Mouse (Mus musculus): ENCODE results near the gene Kcnrg. TPM values are rescaled to one million over a fixed set of nuclear protein-coding genes. Genes with fewer than 3 reads are reported as not detected.
"Not testable (repeated sequence)": the region's sequence is repeated elsewhere in the genome, so short reads cannot be mapped to it uniquely, and the experiment has no call there.

The Kcnrg gene
- 0.19 TPM in 1 of 3 replicates, not detected in the others for total RNA-seq (2017)

DNA sequence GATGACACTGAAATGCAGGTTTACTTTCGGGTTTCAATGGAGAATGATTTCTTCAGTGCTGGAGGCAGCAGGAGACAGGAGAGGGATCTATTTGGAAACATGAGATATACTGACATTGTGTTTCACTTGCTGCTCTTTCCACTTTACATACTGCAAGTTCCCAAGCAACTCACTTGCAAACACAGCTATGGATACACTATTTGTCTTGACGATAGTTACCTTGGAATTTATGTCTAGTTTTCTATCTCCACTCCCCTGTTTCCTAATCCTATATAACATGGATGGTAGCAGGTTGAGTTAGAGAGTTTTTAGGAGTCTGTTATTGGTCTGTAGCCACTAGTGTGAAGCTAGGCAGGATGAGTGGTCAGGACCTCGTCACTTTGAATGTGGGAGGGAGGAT lies at the start of gene Kcnrg:
Gene Kcnrg, plus strand, starts transcription at position 301 of the 400 bp plus-strand sequence.
- no peak for ATAC-seq (replicated peaks; ENCODE audit: insufficient number of reproducible peaks, low FRiP score, low TSS enrichment, poor library complexity, severe bottlenecking)

DNA sequence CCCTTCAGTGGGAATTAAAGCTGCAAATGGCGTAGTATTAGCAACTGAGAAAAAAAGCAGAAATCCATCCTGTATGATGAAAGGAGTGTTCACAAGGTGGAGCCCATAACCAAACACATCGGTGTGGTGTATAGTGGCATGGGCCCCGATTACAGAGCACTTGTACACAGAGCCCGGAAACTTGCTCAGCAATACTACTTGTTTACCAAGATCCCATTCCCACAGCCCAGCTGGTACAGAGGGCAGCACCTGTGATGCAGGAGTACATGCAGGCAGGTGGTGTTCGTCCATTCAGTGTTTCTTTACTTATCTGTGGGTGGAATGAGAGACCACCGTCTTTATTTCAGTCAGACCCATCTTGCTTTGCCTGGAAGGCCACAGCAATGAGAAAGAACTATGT lies 48.4 kb upstream of the Kcnrg start:
- ATAC-seq (replicated peaks; ENCODE audit: insufficient number of reproducible peaks, low FRiP score, low TSS enrichment, poor library complexity, severe bottlenecking): no peak

DNA sequence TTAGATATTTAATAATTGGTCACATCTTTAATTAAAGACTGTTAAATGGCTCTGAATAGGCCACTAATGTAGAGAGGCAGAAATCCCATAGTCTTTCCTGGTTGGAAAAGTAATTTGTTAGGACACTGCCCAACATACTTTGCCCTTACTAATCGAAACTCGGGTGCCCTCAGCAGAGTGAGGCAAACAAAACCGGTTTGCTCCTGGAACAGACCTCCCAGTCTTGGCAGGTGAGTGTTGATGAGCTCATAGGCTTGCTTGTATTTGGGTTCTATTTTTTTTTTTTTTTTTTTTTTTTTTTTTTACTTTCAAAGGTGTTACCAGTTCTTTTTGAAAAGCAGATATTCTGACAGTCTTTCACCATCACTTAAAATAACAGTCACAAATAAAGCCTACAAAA lies 47.4 kb upstream of the Kcnrg start:
- no peak for ATAC-seq (replicated peaks; ENCODE audit: insufficient number of reproducible peaks, low FRiP score, low TSS enrichment, poor library complexity, severe bottlenecking)

DNA sequence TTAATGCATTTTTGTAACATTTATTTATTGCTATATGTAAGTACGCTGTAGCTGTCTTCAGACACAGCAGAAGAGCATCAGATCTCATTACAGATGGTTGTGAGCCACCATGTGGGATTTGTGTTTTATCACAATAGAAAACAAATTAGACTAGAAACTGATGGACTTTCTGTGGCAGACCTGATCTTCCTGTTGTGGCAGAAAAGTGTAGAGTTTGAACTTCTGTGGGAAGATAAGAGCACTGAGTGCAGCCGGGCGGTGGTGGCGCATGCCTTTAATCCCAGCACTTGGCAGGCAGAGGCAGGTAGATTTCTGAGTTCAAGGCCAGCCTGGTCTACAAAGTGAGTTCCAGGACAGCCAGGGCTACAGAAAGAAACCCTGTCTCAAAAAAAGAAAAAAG lies 41.0 kb upstream of the Kcnrg start:
- not testable (repeated sequence) for ATAC-seq (replicated peaks; ENCODE audit: insufficient number of reproducible peaks, low FRiP score, low TSS enrichment, poor library complexity, severe bottlenecking)

DNA sequence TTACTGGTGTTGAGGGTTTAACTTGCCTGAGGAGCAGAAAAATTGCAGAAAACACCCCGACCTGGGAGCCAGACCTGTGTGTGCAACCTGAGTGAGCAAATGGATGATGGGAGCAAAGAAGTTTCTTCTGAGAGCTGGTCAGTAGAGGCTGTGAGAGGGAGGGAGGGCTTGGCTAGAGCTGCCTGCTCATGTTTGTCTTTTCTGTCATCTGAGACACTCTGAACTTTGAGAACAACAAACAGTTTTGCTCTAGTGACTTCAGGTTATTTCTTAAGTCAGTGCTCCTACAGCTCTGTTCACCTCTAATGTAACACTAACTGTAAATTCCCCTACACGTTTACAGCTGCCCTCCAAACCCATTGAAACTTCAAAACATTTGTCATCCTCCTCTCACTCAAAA lies 37.9 kb upstream of the Kcnrg start:
- ATAC-seq (replicated peaks; ENCODE audit: insufficient number of reproducible peaks, low FRiP score, low TSS enrichment, poor library complexity, severe bottlenecking): no peak

DNA sequence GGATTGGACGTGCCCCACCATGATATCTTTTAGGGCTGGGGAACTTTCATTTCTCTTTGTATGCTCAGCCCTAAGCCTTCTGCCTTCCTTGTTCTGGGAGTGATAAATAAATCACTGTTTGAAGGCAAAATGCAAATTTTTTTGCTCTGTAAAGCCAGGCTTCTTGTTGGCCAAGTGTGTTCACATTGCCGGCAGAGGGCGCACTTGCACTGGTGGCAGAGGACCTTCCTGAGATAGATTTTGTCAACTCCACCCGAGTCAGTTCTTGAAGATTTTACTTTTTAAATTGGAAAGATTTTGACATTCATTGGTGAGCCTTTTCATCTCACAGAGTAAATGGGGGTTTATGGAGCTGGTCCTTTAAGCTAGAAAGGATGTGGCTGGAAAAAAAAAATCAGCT lies 35.9 kb upstream of the Kcnrg start:
- peak; percentile 71; the same call in 1 of the 2 replicates for ATAC-seq (replicated peaks; ENCODE audit: insufficient number of reproducible peaks, low FRiP score, low TSS enrichment, poor library complexity, severe bottlenecking)

DNA sequence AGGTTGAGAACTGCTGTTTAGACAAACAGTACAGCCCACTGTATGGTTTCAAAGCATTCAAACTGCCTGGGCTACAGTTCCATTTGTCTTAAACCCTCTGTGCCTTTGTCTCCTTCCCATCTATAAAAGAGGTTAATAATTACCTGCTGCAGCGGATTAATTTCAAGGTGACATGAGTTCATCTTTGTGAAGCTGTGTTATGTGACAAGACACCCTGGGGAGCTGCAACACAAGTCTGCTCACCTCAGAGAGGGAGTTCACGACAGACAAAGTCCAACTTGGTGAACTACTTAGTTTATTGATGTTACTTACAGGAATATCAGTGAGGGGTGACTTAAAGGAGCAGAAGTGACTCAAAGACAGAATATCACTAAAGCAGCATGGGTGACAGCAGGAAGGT lies 35.1 kb upstream of the Kcnrg start:
- no peak for ATAC-seq (replicated peaks; ENCODE audit: insufficient number of reproducible peaks, low FRiP score, low TSS enrichment, poor library complexity, severe bottlenecking)

DNA sequence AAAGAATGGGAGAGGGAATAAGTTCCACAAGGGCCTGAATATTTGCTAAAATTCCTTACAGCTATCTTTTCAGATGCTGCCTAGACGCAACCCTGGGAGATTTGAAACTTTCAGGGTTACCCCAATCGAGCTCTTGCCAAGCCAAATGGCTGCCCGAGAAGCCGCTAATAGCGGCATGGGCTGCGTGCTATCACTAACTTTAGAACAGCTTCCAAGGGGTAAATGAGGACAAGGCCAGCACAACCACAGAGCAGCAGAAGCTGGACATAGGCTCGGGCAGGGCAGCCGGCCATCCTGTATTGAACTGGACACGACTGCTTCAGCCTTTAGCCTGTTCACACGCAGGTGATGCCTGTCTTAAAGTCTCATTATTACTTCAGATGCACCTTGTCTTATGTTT lies 32.2 kb upstream of the Kcnrg start:
- no peak for ATAC-seq (replicated peaks; ENCODE audit: insufficient number of reproducible peaks, low FRiP score, low TSS enrichment, poor library complexity, severe bottlenecking)

DNA sequence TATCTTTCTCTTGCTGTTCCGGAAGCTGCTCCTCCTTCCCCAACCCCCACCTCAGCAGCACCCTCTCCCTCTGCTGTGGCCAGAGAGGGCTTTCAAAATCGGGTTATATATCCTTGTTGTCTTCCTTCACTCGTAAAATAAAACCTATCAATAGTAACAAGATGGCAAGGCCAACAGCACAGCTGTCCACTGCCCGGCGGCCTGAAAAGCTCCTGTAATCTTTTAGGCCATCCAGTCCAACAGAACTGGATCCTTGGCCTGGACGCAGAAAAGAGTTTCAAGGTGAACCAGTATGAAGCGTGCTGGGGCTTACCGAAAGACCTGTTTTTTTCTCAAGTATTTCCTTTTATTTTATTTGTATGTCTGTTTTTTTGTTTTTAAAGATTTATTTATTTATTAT lies 31.3 kb upstream of the Kcnrg start:
- no peak for ATAC-seq (replicated peaks; ENCODE audit: insufficient number of reproducible peaks, low FRiP score, low TSS enrichment, poor library complexity, severe bottlenecking)

DNA sequence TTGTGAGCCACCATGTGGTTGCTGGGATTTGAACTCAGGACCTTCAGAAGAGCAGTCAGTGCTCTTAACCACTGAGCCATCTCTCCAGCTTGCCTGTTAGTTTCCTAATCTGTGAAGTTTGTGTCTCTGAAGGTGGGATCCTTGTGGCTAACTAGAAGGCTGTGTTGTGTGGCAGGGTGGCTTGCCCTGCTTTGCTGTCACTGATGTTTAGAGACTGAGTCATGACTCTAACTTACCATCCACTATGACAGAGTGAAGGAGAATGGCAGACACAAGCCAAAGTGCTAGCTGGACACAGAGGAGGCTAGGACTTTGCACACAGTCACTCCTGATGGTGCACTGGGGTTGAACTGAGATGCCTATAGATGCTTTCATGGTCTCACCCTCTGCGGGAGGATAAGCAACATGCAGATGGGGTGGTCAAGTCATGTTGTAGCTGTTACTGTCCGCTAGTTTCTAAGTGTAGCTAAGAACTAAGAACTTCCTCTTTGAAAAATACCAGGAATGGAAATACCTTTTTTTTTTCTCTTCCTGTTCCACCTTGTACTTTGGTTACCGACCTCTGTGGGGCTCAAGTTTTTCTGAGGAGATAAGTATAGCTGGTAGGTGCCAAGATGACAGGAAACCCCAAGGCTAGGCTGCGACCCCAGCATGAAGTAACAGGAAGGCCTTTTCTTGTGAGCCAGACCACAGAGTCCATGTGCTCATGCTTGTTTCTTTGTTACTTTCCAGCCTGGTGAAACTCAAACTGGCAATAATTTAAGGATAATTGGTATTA lies 17.8 kb upstream of the Kcnrg start:
- peak; percentile 50; the same call in 1 of the 2 replicates for ATAC-seq (replicated peaks; ENCODE audit: insufficient number of reproducible peaks, low FRiP score, low TSS enrichment, poor library complexity, severe bottlenecking)

DNA sequence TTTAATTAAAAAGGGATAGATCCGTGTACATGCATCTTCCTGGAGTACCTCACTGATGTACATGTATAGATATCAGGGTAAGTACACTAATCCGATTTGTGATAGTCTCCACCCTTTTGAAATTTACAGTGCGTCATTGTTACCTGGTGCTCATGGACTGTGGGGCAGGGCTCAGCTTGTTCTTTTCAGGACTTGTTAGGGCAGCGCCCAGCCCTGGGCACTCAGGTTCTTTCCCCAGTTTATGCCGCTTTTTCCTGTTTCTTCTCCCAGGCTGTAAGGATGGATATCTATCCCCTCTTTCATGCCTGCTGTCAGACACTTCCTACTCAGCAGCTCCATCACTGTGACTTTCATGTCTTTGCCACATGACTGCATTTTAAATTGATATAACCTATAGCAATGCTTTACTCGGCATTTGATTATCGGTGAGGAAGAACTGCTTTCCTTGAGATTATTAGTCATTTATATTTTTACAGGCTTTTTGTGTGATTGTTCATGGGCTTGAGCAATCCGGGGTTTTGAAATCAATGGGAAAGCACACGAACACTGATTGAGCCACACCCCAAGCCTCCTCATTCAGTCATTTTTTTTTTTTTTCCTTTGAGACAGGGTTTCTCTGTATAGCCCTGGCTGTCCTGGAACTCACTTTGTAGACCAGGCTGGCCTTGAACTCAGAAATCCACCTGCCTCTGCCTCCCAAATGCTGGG lies 10.4 kb upstream of the Kcnrg start:
- ATAC-seq (replicated peaks; ENCODE audit: insufficient number of reproducible peaks, low FRiP score, low TSS enrichment, poor library complexity, severe bottlenecking): no peak

DNA sequence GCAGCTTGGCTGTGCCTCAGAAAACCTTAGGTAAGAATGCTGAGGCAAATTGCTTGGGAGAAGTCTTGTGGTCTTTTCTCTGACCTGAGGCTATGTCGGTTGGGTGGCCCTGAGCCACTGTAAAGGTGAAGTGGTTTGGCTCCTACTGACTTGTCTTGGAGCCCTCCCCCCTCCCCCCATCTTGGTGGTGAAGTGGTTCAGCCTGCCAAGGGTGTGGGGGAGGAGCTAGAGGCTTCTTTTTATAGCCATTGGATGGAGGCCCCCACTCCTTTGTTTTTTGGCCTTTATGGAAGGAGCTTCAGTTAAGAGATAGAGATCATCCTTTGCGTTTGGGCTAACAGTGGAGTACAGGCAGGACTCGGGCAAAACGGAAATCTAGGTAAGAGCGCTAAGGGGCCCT lies 9.3 kb upstream of the Kcnrg start, which contains the start of gene Trim13:
Gene Trim13, plus strand, starts transcription at position 280 of the 400 bp plus-strand sequence.
- no peak for ATAC-seq (replicated peaks; ENCODE audit: insufficient number of reproducible peaks, low FRiP score, low TSS enrichment, poor library complexity, severe bottlenecking)

DNA sequence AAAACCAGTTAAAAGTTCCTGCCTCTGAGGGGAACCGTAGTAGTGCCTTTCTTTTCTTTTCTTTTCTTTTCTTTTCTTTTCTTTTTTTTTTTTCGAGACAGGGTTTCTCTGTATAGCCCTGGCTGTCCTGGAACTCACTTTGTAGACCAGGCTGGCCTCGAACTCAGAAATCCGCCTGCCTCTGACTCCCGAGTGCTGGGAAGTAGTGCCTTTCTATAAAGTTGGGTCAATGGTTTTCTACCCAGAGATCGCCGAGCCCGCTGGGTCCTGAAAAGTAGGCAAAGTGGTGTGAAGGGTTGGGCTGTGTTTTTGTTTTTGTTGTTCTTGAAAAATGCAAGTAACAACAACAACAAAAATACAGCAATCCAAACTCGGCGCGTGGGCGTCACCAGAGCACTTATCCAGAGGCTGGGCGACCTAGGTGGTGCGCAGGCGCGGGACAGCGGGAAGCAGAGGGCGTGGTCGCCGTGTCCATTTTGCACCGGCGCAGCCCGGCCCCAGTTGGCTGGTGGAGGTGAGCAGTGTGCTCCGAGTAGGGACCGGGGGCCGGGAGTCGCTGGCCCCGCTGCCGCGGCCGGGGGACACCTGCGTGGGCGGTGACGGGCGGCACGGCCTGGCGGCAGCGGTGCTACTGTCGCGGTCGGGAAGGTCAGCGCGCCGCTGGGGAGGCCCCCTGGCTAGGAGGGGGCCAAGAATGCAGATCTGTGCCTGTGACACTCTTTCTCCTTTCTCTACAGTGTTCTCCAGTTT lies 8.0 kb upstream of the Kcnrg start:
- peak; percentile 92 for ATAC-seq (replicated peaks; ENCODE audit: insufficient number of reproducible peaks, low FRiP score, low TSS enrichment, poor library complexity, severe bottlenecking)

DNA sequence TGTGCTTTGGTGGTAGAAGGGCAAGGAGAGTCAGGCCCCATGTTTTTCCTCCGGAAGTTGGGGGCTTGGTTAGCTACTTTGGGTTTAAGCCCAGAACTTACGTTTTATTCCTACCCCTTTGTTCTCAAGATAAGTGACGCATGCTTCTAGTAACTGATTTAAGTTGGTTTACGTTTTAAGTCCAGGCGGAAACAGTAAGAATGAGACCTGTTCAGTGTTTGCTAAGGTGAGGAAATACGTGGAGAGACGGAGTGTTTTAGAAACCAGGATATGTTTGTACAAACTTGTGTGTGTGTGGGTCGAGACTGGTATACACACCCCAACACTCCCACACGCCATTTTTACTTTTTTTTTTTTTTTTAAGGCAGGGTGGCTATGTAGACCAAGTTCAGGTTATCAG lies 5.9 kb upstream of the Kcnrg start:
- ATAC-seq (replicated peaks; ENCODE audit: insufficient number of reproducible peaks, low FRiP score, low TSS enrichment, poor library complexity, severe bottlenecking): no peak

DNA sequence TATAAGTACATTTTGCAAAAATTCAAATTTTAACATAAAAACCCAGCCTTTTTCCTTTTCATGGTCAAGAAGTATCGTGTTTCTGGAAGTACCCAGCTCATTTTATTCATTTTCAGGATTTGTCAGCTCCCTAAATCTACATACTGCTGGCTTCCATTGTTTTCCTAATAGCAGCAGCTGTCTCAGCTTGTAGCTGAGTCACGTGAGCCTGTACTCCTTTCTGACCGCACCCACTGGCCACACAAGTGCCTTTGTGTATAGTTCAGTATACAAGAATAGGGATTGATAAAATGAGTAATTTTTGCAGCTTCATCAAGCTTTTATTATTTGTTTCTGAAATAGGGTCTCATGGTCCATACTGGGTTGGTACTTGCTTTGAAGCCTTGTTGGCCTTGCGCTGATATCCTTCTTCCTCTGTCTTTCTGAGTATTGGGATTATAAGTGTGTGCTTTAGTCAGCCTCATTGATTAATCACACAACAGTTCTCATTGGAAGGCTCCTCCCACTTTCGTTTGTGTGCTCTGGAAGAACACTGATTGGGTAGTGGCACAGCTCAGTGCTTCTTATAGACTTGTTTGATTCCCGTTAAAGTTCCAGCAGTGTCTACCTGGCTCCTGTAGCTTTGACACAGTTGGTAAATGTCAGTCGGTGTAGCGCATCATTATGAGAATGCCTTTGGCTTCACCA lies 4.0 kb upstream of the Kcnrg start:
- no peak for ATAC-seq (replicated peaks; ENCODE audit: insufficient number of reproducible peaks, low FRiP score, low TSS enrichment, poor library complexity, severe bottlenecking)

DNA sequence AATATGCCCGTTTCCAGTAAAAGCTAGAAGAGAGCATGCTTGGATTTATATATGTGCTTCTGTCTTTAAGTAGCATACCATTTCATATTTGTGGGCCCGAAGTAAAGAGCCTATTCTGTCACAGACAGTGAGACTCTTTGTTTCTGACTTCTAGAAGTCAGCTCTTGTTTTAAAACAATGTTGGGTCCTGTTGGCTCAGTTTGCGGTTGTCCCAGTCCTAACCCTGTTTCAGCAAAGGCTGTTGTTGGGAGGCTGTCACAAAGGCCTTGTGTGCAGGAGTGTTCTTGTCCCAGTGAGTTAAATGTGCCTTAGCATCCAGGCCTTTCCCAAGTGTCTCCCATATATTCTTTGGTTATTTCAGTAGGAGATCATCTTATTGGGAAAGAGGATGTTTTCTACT lies 3.2 kb upstream of the Kcnrg start:
- no peak for ATAC-seq (replicated peaks; ENCODE audit: insufficient number of reproducible peaks, low FRiP score, low TSS enrichment, poor library complexity, severe bottlenecking)

DNA sequence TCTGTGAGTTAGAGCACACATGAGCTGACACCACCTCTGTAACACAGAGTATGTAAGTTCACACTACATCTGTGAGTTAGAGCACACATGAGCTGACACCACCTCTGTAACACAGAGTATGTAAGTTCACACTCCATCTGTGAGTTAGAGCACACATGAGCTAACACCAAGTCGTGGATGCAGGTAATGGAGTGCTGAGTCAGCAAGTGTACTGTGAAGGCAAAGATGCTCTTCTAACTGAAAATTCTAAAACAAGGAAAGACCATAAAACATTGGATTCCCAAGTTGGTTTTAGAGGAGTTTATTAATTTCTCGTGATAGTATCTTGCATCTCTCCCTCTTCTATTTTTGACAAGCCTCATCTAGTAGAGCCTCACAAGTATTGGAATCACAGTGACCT lies 1.2 kb upstream of the Kcnrg start:
- not testable (repeated sequence) for ATAC-seq (replicated peaks; ENCODE audit: insufficient number of reproducible peaks, low FRiP score, low TSS enrichment, poor library complexity, severe bottlenecking)

DNA sequence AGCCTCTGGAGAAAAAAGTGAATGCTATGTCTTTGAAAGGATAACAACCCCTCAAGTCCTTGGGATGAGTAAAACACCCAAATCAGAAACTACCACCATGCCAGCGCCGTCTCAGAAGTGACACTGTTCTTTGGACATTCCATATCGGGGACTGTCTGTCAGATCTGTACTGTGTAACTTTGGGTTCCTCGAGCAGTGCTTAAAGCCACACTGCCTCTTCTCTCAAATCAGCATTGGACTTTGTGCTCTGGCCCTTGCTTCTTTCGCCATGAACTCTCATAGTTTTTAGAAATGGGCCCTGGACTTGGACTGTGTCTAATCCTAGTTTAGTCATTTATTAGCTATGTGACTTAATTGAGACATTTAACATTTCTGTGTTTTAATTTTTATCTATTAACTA lies 4.5 kb downstream of the Kcnrg start:
- no peak for ATAC-seq (replicated peaks; ENCODE audit: insufficient number of reproducible peaks, low FRiP score, low TSS enrichment, poor library complexity, severe bottlenecking)

DNA sequence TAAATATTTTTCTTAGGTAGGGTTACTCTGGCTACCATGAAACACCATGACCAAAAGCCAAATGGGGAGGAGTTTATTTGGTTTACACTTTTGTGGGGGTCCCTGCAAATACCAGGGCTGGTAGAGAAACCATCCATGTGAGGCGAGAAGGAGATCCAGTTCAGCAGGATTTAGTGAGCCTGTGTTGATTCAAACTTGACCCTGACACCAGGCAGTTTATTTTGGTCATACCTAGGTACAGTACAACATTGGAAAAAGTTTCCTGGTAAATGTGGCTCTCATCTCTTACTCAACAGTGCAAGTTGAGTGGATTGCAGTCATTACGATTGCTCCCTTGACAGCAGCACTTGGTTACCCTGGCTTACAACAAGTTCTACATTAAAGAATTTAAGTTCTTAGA lies 6.1 kb downstream of the Kcnrg start:
- no peak for ATAC-seq (replicated peaks; ENCODE audit: insufficient number of reproducible peaks, low FRiP score, low TSS enrichment, poor library complexity, severe bottlenecking)

Measured in monocyte, adult 5-6 weeks (primary cell).